Mouse (Mus musculus): ENCODE measurements at regions not wholly inside any gene's neighbourhood (a gene's known extent, or its start where the extent isn't known, plus 50 kb on each side); places are given as distances from the start of the nearest gene placed in this dataset.

GRCm38 (mm10) chr3:103430131-103430530 lies 144.9 kb upstream of the Syt6 start:
- H3K4me3 ChIP-seq (ENCODE audit: low read depth, low read length) = no peak overlapping the region
- no peak for DNase-seq (ENCODE audit: low spot score)
- peaks cover 15% of the 10 kb centered on the region for H3K27me3 ChIP-seq (ENCODE audit: insufficient read depth, low read length)
- no peaks in the 10 kb centered on the region for H3K9me3 ChIP-seq (replicated peaks)
- TF ChIP-seq CTCF (IDR thresholded peaks at IDR 0.05; ENCODE audit: low read depth, low read length) = no peak
- no peak for TF ChIP-seq GATA1 (IDR thresholded peaks at IDR 0.05; ENCODE audit: borderline replicate concordance, low read length)
- TF ChIP-seq GATA2 (IDR thresholded peaks at IDR 0.05; ENCODE audit: borderline replicate concordance, low read depth, low read length) = no peak
- TF ChIP-seq POLR2AphosphoS5 (IDR thresholded peaks at IDR 0.05; ENCODE audit: insufficient replicate concordance, low read depth, low read length) = no peak
- ATAC-seq (ENCODE audit: extremely low read depth, insufficient number of reproducible peaks, low FRiP score, poor library complexity, severe bottlenecking) = no peak
- no peaks in the 10 kb centered on the region for H3K36me3 ChIP-seq (replicated peaks)
- H3K4me1 ChIP-seq (ENCODE audit: insufficient read depth, low read depth, low read length) = no peaks in the 10 kb centered on the region

- no peaks in the 10 kb centered on the region for H3K36me3 ChIP-seq (replicated peaks)
- no peaks in the 10 kb centered on the region for H3K9me3 ChIP-seq (replicated peaks)
- H3K4me1 ChIP-seq (ENCODE audit: insufficient read depth, low read depth, low read length) = no peaks in the 10 kb centered on the region
- TF ChIP-seq GATA2 (IDR thresholded peaks at IDR 0.05; ENCODE audit: borderline replicate concordance, low read depth, low read length) = no peak
- no peak for TF ChIP-seq POLR2AphosphoS5 (IDR thresholded peaks at IDR 0.05; ENCODE audit: insufficient replicate concordance, low read depth, low read length)
- TF ChIP-seq CTCF (IDR thresholded peaks at IDR 0.05; ENCODE audit: low read depth, low read length) = no peak
- peaks cover 8% of the 10 kb centered on the region for H3K27me3 ChIP-seq (ENCODE audit: insufficient read depth, low read length)
- DNase-seq (ENCODE audit: low spot score) (no peak), ATAC-seq (ENCODE audit: extremely low read depth, insufficient number of reproducible peaks, low FRiP score, poor library complexity, severe bottlenecking) (no peak)
- no peak overlapping the region for H3K4me3 ChIP-seq (ENCODE audit: low read depth, low read length)
Measured at GRCm38 (mm10) chr3:103432254-103432653, 142.8 kb upstream of the Syt6 start.

GRCm38 (mm10) chr3:103436902-103437603 lies 138.0 kb upstream of the Syt6 start:
- H3K4me1 ChIP-seq (ENCODE audit: insufficient read depth, low read depth, low read length) = no peaks in the 10 kb centered on the region
- peaks cover 3% of the 10 kb centered on the region; the same call in 1 of the 2 replicates for H3K27me3 ChIP-seq (ENCODE audit: insufficient read depth, low read length)
- H3K36me3 ChIP-seq (replicated peaks) = no peaks in the 10 kb centered on the region
- no peaks in the 10 kb centered on the region for H3K9me3 ChIP-seq (replicated peaks)
- ATAC-seq (ENCODE audit: extremely low read depth, insufficient number of reproducible peaks, low FRiP score, poor library complexity, severe bottlenecking) = no peak
- no peak overlapping the region for H3K4me3 ChIP-seq (ENCODE audit: low read depth, low read length)
- no peak for TF ChIP-seq POLR2AphosphoS5 (IDR thresholded peaks at IDR 0.05; ENCODE audit: insufficient replicate concordance, low read depth, low read length)
- TF ChIP-seq GATA2 (IDR thresholded peaks at IDR 0.05; ENCODE audit: borderline replicate concordance, low read depth, low read length) = no peak
- no peak for TF ChIP-seq GATA1 (IDR thresholded peaks at IDR 0.05; ENCODE audit: borderline replicate concordance, low read length)
- no peak for TF ChIP-seq TAL1 (conservative IDR thresholded peaks at IDR 0.05; ENCODE audit: low read depth, low read length)
- no peak for TF ChIP-seq CTCF (IDR thresholded peaks at IDR 0.05; ENCODE audit: low read depth, low read length)
- DNase-seq (ENCODE audit: low spot score) = no peak

- H3K4me1 ChIP-seq (ENCODE audit: insufficient read depth, low read depth, low read length) = no peaks in the 10 kb centered on the region
- H3K36me3 ChIP-seq (replicated peaks) = no peaks in the 10 kb centered on the region
- no peaks in the 10 kb centered on the region for H3K9me3 ChIP-seq (replicated peaks)
- no peak for DNase-seq (ENCODE audit: low spot score)
- peaks cover 8% of the 10 kb centered on the region for H3K27me3 ChIP-seq (ENCODE audit: insufficient read depth, low read length)
- no peak for TF ChIP-seq CTCF (IDR thresholded peaks at IDR 0.05; ENCODE audit: low read depth, low read length)
- TF ChIP-seq GATA1 (IDR thresholded peaks at IDR 0.05; ENCODE audit: borderline replicate concordance, low read length) = no peak
- no peak for TF ChIP-seq GATA2 (IDR thresholded peaks at IDR 0.05; ENCODE audit: borderline replicate concordance, low read depth, low read length)
- no peak for TF ChIP-seq TAL1 (conservative IDR thresholded peaks at IDR 0.05; ENCODE audit: low read depth, low read length)
- TF ChIP-seq POLR2AphosphoS5 (IDR thresholded peaks at IDR 0.05; ENCODE audit: insufficient replicate concordance, low read depth, low read length) = no peak
- no peak overlapping the region for H3K4me3 ChIP-seq (ENCODE audit: low read depth, low read length)
- ATAC-seq (ENCODE audit: extremely low read depth, insufficient number of reproducible peaks, low FRiP score, poor library complexity, severe bottlenecking) = no peak
Measured at GRCm38 (mm10) chr3:103438791-103439354, 136.2 kb upstream of the Syt6 start.

- Histone ChIP-seq H3K9me3 (replicated peaks) (no peaks in the 10 kb centered on the region), H3K36me3 (replicated peaks) (no peaks in the 10 kb centered on the region), H3K27me3 (ENCODE audit: insufficient read depth, low read length) (peaks cover 6% of the 10 kb centered on the region), H3K4me1 (ENCODE audit: insufficient read depth, low read depth, low read length) (no peaks in the 10 kb centered on the region), H3K4me3 (ENCODE audit: low read depth, low read length) (no peak overlapping the region)
- DNase-seq (ENCODE audit: low spot score) (no peak), ATAC-seq (ENCODE audit: extremely low read depth, insufficient number of reproducible peaks, low FRiP score, poor library complexity, severe bottlenecking) (no peak)
- TF ChIP-seq GATA1 (IDR thresholded peaks at IDR 0.05; ENCODE audit: borderline replicate concordance, low read length) = no peak
- no peak for TF ChIP-seq GATA2 (IDR thresholded peaks at IDR 0.05; ENCODE audit: borderline replicate concordance, low read depth, low read length)
- no peak for TF ChIP-seq POLR2AphosphoS5 (IDR thresholded peaks at IDR 0.05; ENCODE audit: insufficient replicate concordance, low read depth, low read length)
- no peak for TF ChIP-seq CTCF (IDR thresholded peaks at IDR 0.05; ENCODE audit: low read depth, low read length)
- no peak for TF ChIP-seq TAL1 (conservative IDR thresholded peaks at IDR 0.05; ENCODE audit: low read depth, low read length)
Measured at GRCm38 (mm10) chr3:103443247-103443646, 131.8 kb upstream of the Syt6 start.

- DNase-seq (ENCODE audit: low spot score) (no peak), ATAC-seq (ENCODE audit: extremely low read depth, insufficient number of reproducible peaks, low FRiP score, poor library complexity, severe bottlenecking) (no peak)
- H3K27me3 ChIP-seq (ENCODE audit: insufficient read depth, low read length) = peaks cover 9% of the 10 kb centered on the region
- TF ChIP-seq GATA2 (IDR thresholded peaks at IDR 0.05; ENCODE audit: borderline replicate concordance, low read depth, low read length) = no peak
- TF ChIP-seq GATA1 (IDR thresholded peaks at IDR 0.05; ENCODE audit: borderline replicate concordance, low read length) = no peak
- TF ChIP-seq TAL1 (conservative IDR thresholded peaks at IDR 0.05; ENCODE audit: low read depth, low read length) = no peak
- no peak for TF ChIP-seq POLR2AphosphoS5 (IDR thresholded peaks at IDR 0.05; ENCODE audit: insufficient replicate concordance, low read depth, low read length)
- no peak for TF ChIP-seq CTCF (IDR thresholded peaks at IDR 0.05; ENCODE audit: low read depth, low read length)
- H3K9me3 ChIP-seq (replicated peaks) = no peaks in the 10 kb centered on the region
- H3K4me1 ChIP-seq (ENCODE audit: insufficient read depth, low read depth, low read length) = no peaks in the 10 kb centered on the region
- H3K4me3 ChIP-seq (ENCODE audit: low read depth, low read length) = no peak overlapping the region
- no peaks in the 10 kb centered on the region for H3K36me3 ChIP-seq (replicated peaks)
Measured at GRCm38 (mm10) chr3:103445852-103446251, 129.2 kb upstream of the Syt6 start.

All from G1E (cell line).